Mouse (Mus musculus): ENCODE measurements around the gene Tmco5. TPM values are rescaled to one million over a fixed set of nuclear protein-coding genes. Genes with fewer than 3 reads are reported as not detected.

The Tmco5 gene
- polyA plus RNA-seq, 1 experiment from 2014 or later = not detected

DNA sequence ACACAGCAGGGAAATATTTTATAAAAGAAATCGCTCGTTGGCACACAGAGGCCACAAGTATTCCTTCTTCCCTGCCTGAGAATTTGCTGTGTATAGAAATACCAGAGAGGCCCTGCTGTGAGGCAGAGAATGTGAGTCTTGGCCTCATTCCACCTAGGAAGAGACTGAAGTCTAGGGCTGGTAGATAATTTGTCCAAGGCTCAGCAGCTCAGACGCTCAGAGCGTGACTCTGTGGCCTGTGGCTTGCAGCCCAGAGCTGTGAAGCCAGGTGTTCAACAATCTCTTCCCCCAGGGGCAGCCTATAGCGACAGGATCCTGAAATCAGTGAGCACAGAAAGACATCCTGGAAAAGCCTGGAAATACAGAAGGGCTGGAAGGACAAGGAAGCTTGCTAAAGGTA lies 26.2 kb upstream of the Tmco5 start:
- DNase-seq (ENCODE audit: low spot score) (peak; percentile 44), ATAC-seq (replicated peaks; ENCODE audit: low FRiP score, low read depth) (peak; percentile 69; the same call in 1 of the 2 replicates)

GRCm38 (mm10) chr2:116858703-116859102 lies 19.8 kb upstream of the Tmco5 start:
- 37% methylated on average over 6 of the region's 6 CpGs for WGBS
- TF ChIP-seq CTCF (IDR thresholded peaks at IDR 0.05; ENCODE audit: low read depth) = no peak
- no peaks in the 10 kb centered on the region for H3K27me3 ChIP-seq (ENCODE audit: insufficient read depth, low read length)
- DNase-seq (ENCODE audit: low spot score) (peak; percentile 5), ATAC-seq (replicated peaks; ENCODE audit: low FRiP score, low read depth) (no peak)
- H3K9me3 ChIP-seq (replicated peaks; ENCODE audit: low read length) = no peaks in the 10 kb centered on the region
- no peak overlapping the region for H3K9ac ChIP-seq (ENCODE audit: low read depth, low read length)
- H3K4me3 ChIP-seq (replicated peaks; ENCODE audit: low read depth, low read length) = no peak overlapping the region
- no peak overlapping the region for H3K27ac ChIP-seq
- H3K36me3 ChIP-seq (ENCODE audit: insufficient read depth, low read length) = no peaks in the 10 kb centered on the region
- no peak overlapping the region for H3K4me2 ChIP-seq (ENCODE audit: low read length)
- no peaks in the 10 kb centered on the region for H3K4me1 ChIP-seq (replicated peaks; ENCODE audit: insufficient read depth, low read length)

More for the DNA sequence above, 26.2 kb upstream of the Tmco5 start:
- Histone ChIP-seq H3K9me3 (replicated peaks; ENCODE audit: low read length) (no peaks in the 10 kb centered on the region), H3K4me2 (ENCODE audit: low read length) (no peak overlapping the region), H3K9ac (ENCODE audit: low read depth, low read length) (no peak overlapping the region), H3K36me3 (ENCODE audit: insufficient read depth, low read length) (no peaks in the 10 kb centered on the region), H3K27me3 (ENCODE audit: insufficient read depth, low read length) (no peaks in the 10 kb centered on the region), H3K4me1 (replicated peaks; ENCODE audit: insufficient read depth, low read length) (no peaks in the 10 kb centered on the region), H3K27ac (no peak overlapping the region), H3K4me3 (replicated peaks; ENCODE audit: low read depth, low read length) (no peak overlapping the region)
- 30% methylated on average over 5 of the region's 5 CpGs for WGBS
- TF ChIP-seq CTCF (IDR thresholded peaks at IDR 0.05; ENCODE audit: low read depth) = no peak

- ATAC-seq (replicated peaks; ENCODE audit: low FRiP score, low read depth) = no peak
- Histone ChIP-seq H3K27ac (no peak overlapping the region), H3K4me2 (ENCODE audit: low read length) (no peak overlapping the region), H3K27me3 (ENCODE audit: insufficient read depth, low read length) (no peaks in the 10 kb centered on the region), H3K4me3 (replicated peaks; ENCODE audit: low read depth, low read length) (no peak overlapping the region), H3K9ac (ENCODE audit: low read depth, low read length) (no peak overlapping the region), H3K4me1 (replicated peaks; ENCODE audit: insufficient read depth, low read length) (no peaks in the 10 kb centered on the region), H3K9me3 (replicated peaks; ENCODE audit: low read length) (no peaks in the 10 kb centered on the region), H3K36me3 (ENCODE audit: insufficient read depth, low read length) (no peaks in the 10 kb centered on the region)
- no peak for TF ChIP-seq CTCF (IDR thresholded peaks at IDR 0.05; ENCODE audit: low read depth)
- no peak for DNase-seq (ENCODE audit: low spot score)
- 39% methylated on average over 9 of the region's 9 CpGs for WGBS
These were observed 1.4 kb upstream of the Tmco5 start for GRCm38 (mm10) chr2:116876955-116877615.

DNA sequence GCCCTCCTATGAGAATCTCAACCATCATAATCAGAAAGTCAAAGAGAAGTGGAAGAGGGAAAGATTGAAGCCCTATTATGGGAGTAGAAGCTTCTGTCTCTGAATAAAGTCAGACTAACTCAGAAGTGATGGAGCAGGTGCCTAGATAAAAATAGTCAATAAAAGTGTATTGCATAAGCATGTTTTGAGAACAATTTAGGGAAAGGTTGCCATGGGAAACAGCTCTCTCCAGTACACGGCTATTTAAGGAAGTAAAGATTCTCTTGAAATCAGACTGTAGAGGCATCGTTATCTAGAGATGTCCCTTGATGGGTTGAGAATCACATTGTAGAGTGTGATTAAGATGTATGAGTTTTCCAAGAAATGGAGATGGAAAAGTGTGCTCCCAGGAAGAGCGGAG lies 1.2 kb downstream of the Tmco5 start:
- TF ChIP-seq CTCF (IDR thresholded peaks at IDR 0.05; ENCODE audit: low read depth) = no peak
- no peak overlapping the region for H3K27ac ChIP-seq
- WGBS = 85% methylated on average over 3 of the region's 3 CpGs

DNA sequence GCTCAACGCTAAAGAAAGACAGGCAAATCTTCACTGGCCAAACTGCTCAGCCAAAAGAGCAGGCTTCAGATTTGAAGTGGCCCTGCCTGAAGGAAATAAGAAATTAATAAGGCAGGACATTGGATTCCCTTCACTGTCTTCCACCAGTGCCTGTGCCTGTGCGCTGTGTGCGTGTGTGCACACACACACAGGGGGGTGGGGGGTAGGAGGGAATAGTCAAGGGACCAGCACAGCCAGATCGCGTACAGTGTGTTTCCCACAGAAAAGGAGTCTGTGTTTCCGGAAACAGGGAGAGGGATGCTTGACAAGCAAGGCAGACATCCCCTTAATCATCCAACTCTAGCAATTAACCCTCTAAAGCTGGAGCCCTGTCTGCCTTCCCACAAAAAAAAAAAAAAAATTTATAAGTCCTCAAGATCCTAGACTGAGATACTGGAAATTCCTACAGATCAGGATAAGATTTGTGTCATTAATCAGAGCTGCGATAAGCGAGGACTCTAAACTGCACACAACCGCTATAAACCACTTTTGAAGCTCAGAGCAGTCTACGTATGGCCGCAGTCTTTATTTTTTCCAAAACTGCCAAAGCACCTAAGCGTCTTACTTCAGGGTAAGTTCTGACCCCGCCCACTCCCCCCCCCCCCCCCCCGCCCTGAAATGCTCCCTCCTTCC lies 15.0 kb downstream of the Tmco5 start:
- Histone ChIP-seq H3K4me3 (replicated peaks; ENCODE audit: low read depth, low read length) (no peak overlapping the region), H3K4me2 (ENCODE audit: low read length) (peak overlapping the region; percentile 60), H3K27me3 (ENCODE audit: insufficient read depth, low read length) (no peaks in the 10 kb centered on the region), H3K27ac (no peak overlapping the region), H3K36me3 (ENCODE audit: insufficient read depth, low read length) (no peaks in the 10 kb centered on the region), H3K9ac (ENCODE audit: low read depth, low read length) (no peak overlapping the region), H3K4me1 (replicated peaks; ENCODE audit: insufficient read depth, low read length) (0 out of 2 replicates have a peak, but pooled peaks cover 4% of the 10 kb centered on the region), H3K9me3 (replicated peaks; ENCODE audit: low read length) (no peaks in the 10 kb centered on the region)
- peak; percentile 41; the same call in 1 of the 2 replicates for ATAC-seq (replicated peaks; ENCODE audit: low FRiP score, low read depth)
- TF ChIP-seq CTCF (IDR thresholded peaks at IDR 0.05; ENCODE audit: low read depth) = no peak
- WGBS = 16% methylated on average over 13 of the region's 14 CpGs
- DNase-seq (ENCODE audit: low spot score) = peak; percentile 62

More for the DNA sequence above, 1.2 kb downstream of the Tmco5 start:
- H3K4me1 ChIP-seq (replicated peaks; ENCODE audit: insufficient read depth, low read length) = no peaks in the 10 kb centered on the region
- no peak for ATAC-seq (replicated peaks; ENCODE audit: low FRiP score, low read depth)
- no peaks in the 10 kb centered on the region for H3K27me3 ChIP-seq (ENCODE audit: insufficient read depth, low read length)
- DNase-seq (ENCODE audit: low spot score) = no peak
- H3K9me3 ChIP-seq (replicated peaks; ENCODE audit: low read length) = no peaks in the 10 kb centered on the region
- no peaks in the 10 kb centered on the region for H3K36me3 ChIP-seq (ENCODE audit: insufficient read depth, low read length)
- H3K4me3 ChIP-seq (replicated peaks; ENCODE audit: low read depth, low read length) = no peak overlapping the region
- H3K9ac ChIP-seq (ENCODE audit: low read depth, low read length) = no peak overlapping the region
- no peak overlapping the region for H3K4me2 ChIP-seq (ENCODE audit: low read length)

GRCm38 (mm10) chr2:116893988-116894363 lies 15.5 kb downstream of the Tmco5 start:
- WGBS = 1% methylated on average over 9 of the region's 9 CpGs
- Histone ChIP-seq H3K36me3 (ENCODE audit: insufficient read depth, low read length) (no peaks in the 10 kb centered on the region), H3K9ac (ENCODE audit: low read depth, low read length) (peak overlapping the region; percentile 46; the same call in 1 of the 2 replicates), H3K27me3 (ENCODE audit: insufficient read depth, low read length) (no peaks in the 10 kb centered on the region), H3K4me3 (replicated peaks; ENCODE audit: low read depth, low read length) (no peak overlapping the region), H3K4me1 (replicated peaks; ENCODE audit: insufficient read depth, low read length) (0 out of 2 replicates have a peak, but pooled peaks cover 4% of the 10 kb centered on the region), H3K27ac (no peak overlapping the region), H3K4me2 (ENCODE audit: low read length) (peak overlapping the region; percentile 60), H3K9me3 (replicated peaks; ENCODE audit: low read length) (no peaks in the 10 kb centered on the region)
- ATAC-seq (replicated peaks; ENCODE audit: low FRiP score, low read depth) = peak; percentile 82
- DNase-seq (ENCODE audit: low spot score) = peak; percentile 93
- TF ChIP-seq CTCF (IDR thresholded peaks at IDR 0.05; ENCODE audit: low read depth) = peak; percentile 81

Data from kidney, postnatal 0 days (tissue).